Mouse (Mus musculus) E14TG2a.4 (cell line): ENCODE measurements around the gene Mettl7a1.
"Not testable (repeated sequence)": the region's sequence is repeated elsewhere in the genome, so short reads cannot be mapped to it uniquely, and the experiment has no call there.

Source experiments
- H3K27me3 ChIP-seq: 2 replicates; pipeline ENCODE4 v1.6.1; 2014; ENCODE audit warnings: low read length, control low read depth; ENCODE audit not compliant: insufficient read depth
- H3K36me3 ChIP-seq: 2 replicates; pipeline ENCODE4 v1.6.1; 2014; ENCODE audit warnings: low read length, control low read depth; ENCODE audit not compliant: insufficient read depth
- H3K4me1 ChIP-seq: replicated peaks from 2 replicates; pipeline ENCODE4 v1.6.1; 2014; ENCODE audit warnings: low read depth, low read length, control low read depth
- H3K4me3 ChIP-seq: replicated peaks from 2 replicates; pipeline ENCODE4 v1.5.1; 2014; ENCODE audit warnings: mild to moderate bottlenecking, low read length
- H3K9me3 ChIP-seq: 2 replicates; pipeline ENCODE4 v1.6.1; 2014; ENCODE audit warnings: low read length, control low read depth
- CTCF ChIP-seq: conservative IDR thresholded peaks from 2 replicates; pipeline ENCODE4 v1.5.1; 2014; ENCODE audit warnings: low read length
- NANOG ChIP-seq: IDR thresholded peaks from 2 replicates; pipeline ENCODE4 v1.6.1; 2014; ENCODE audit warnings: borderline replicate concordance, low read length, mixed read lengths
- POU5F1 ChIP-seq: IDR thresholded peaks from 2 replicates; pipeline ENCODE4 v1.6.1; 2014; ENCODE audit warnings: low read length, borderline replicate concordance

The Mettl7a1 gene

GRCm38 (mm10) chr15:100269776-100270175 lies 34.2 kb upstream of the Mettl7a1 start:
- H3K27me3 ChIP-seq: no peaks in the 10 kb centered on the region
- peaks cover 19% of the 10 kb centered on the region for H3K36me3 ChIP-seq
- peaks cover 44% of the 10 kb centered on the region for H3K9me3 ChIP-seq
- TF ChIP-seq NANOG (peak; percentile 62; the same call in 1 of the 2 replicates), CTCF (no peak), POU5F1 (no peak)
- peak overlapping the region; percentile 82 for H3K4me3 ChIP-seq
- H3K4me1 ChIP-seq: peaks cover 16% of the 10 kb centered on the region

GRCm38 (mm10) chr15:100270609-100271008 lies 33.3 kb upstream of the Mettl7a1 start:
- Histone ChIP-seq H3K36me3 (peaks cover 15% of the 10 kb centered on the region), H3K9me3 (peaks cover 36% of the 10 kb centered on the region), H3K4me3 (peak overlapping the region; percentile 82), H3K4me1 (peaks cover 14% of the 10 kb centered on the region)
- not testable (repeated sequence) for H3K27me3 ChIP-seq

- H3K4me1 ChIP-seq: peaks cover 19% of the 10 kb centered on the region
- H3K9me3 ChIP-seq: peaks cover 27% of the 10 kb centered on the region
- H3K36me3 ChIP-seq: peaks cover 17% of the 10 kb centered on the region
- no peaks in the 10 kb centered on the region for H3K27me3 ChIP-seq
- TF ChIP-seq CTCF (no peak), POU5F1 (no peak), NANOG (no peak)
- H3K4me3 ChIP-seq: peak overlapping the region; percentile 82
Measured at GRCm38 (mm10) chr15:100271411-100271810, 32.5 kb upstream of the Mettl7a1 start.

- H3K27me3 ChIP-seq, H3K9me3 ChIP-seq: not testable (repeated sequence)
- TF ChIP-seq NANOG (peak; percentile 56; the same call in 1 of the 2 replicates), POU5F1 (peak; percentile 26; the same call in 1 of the 2 replicates)
- Histone ChIP-seq H3K4me3 (peak overlapping the region; percentile 61), H3K4me1 (peaks cover 34% of the 10 kb centered on the region), H3K36me3 (peaks cover 19% of the 10 kb centered on the region)
Measured at GRCm38 (mm10) chr15:100273791-100274308, 30.1 kb upstream of the Mettl7a1 start.

GRCm38 (mm10) chr15:100274790-100275559 lies 29.0 kb upstream of the Mettl7a1 start:
- Histone ChIP-seq H3K9me3 (peaks cover 12% of the 10 kb centered on the region), H3K4me3 (peak overlapping the region; percentile 61)
- TF ChIP-seq CTCF (no peak), NANOG (peak; percentile 75; the same call in 1 of the 2 replicates)

GRCm38 (mm10) chr15:100276403-100276802 lies 27.5 kb upstream of the Mettl7a1 start:
- Histone ChIP-seq H3K36me3 (peaks cover 21% of the 10 kb centered on the region), H3K4me1 (peaks cover 29% of the 10 kb centered on the region), H3K4me3 (peak overlapping the region; percentile 45), H3K9me3 (peaks cover 13% of the 10 kb centered on the region), H3K27me3 (no peaks in the 10 kb centered on the region)
- no peak for TF ChIP-seq NANOG
- TF ChIP-seq POU5F1: no peak
- no peak for TF ChIP-seq CTCF

More at GRCm38 (mm10) chr15:100274790-100275559, 29.0 kb upstream of the Mettl7a1 start:
- Histone ChIP-seq H3K36me3 (peaks cover 21% of the 10 kb centered on the region), H3K27me3 (no peaks in the 10 kb centered on the region), H3K4me1 (peaks cover 26% of the 10 kb centered on the region)

- Histone ChIP-seq H3K4me1 (peaks cover 30% of the 10 kb centered on the region), H3K27me3 (no peaks in the 10 kb centered on the region), H3K4me3 (no peak overlapping the region), H3K9me3 (peaks cover 13% of the 10 kb centered on the region), H3K36me3 (peaks cover 21% of the 10 kb centered on the region)
- TF ChIP-seq POU5F1 (no peak), NANOG (no peak), CTCF (no peak)
Measured at GRCm38 (mm10) chr15:100277586-100277985, 26.4 kb upstream of the Mettl7a1 start.

GRCm38 (mm10) chr15:100280626-100281025 lies 23.3 kb upstream of the Mettl7a1 start, which contains the start of gene Tmprss12:
Gene Tmprss12, plus strand, starts transcription at chr15:100280837.
- H3K4me1 ChIP-seq: peaks cover 41% of the 10 kb centered on the region
- TF ChIP-seq CTCF (no peak), NANOG (no peak), POU5F1 (no peak)

GRCm38 (mm10) chr15:100288980-100289379 lies 15.0 kb upstream of the Mettl7a1 start:
- Histone ChIP-seq H3K4me3 (no peak overlapping the region), H3K36me3 (no peaks in the 10 kb centered on the region), H3K27me3 (no peaks in the 10 kb centered on the region), H3K9me3 (no peaks in the 10 kb centered on the region), H3K4me1 (peaks cover 50% of the 10 kb centered on the region)
- no peak for TF ChIP-seq NANOG
- TF ChIP-seq CTCF: no peak
- no peak for TF ChIP-seq POU5F1

More at GRCm38 (mm10) chr15:100280626-100281025, 23.3 kb upstream of the Mettl7a1 start, which contains the start of gene Tmprss12:
- Histone ChIP-seq H3K36me3 (peaks cover 17% of the 10 kb centered on the region), H3K4me3 (peak within 1 kb of the TSS; percentile 68), H3K9me3 (peaks cover 13% of the 10 kb centered on the region), H3K27me3 (no peaks in the 10 kb centered on the region)
